Mouse (Mus musculus) large intestine, adult 2 months (tissue): Measurements from ENCODE around the gene 2610028H24Rik. TPM values are rescaled to one million over a fixed set of nuclear protein-coding genes. Genes with fewer than 3 reads are reported as not detected.

Source experiments
- DNase-seq: peaks from one replicate; pipeline ENCODE4 v3.0.0-alpha.2; 2012; ENCODE audit warnings: low read depth, low spot score
- WGBS: fragments of 180-500 bp; shearing (Covaris S2); methylation state at CpG from one replicate; pipeline ENCODE4 v1.1.7; 2018; 5-methylcytosine and 5-hydroxymethylcytosine counted together
- polyA plus RNA-seq: library from polyadenylated mRNA; depleted of rRNA; stranded (reverse); fragments of >200 nt; gene quantifications from 2 replicates; pipeline ENCODE4 v1.2.3, GENCODE M21; 2012; rRNA removed

2610028H24Rik gene
- polyA plus RNA-seq, 1 experiment, result not detected

DNA sequence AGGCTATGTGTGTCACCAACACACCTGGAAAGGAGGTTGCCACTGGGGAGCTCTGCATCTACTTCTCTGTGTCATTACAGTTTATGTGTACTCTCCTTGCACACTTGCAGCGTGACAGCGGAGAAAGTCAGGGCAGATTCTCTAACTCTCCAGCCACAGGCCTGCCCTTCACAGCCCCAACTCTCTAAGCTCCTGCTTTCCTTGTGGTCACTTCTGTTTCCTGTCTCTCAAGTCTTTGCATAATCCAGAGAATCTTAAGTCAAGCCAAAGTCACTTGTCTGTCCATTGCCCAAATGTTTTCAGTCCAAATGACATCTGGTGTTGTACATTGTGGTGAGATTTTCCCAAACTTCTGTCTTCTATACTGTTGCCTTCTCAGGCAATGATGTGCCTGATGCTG is 37.4 kb downstream of the 2610028H24Rik start:
- 96% methylated on average over 2 of the region's 2 CpGs for WGBS
- no peak for DNase-seq

DNA sequence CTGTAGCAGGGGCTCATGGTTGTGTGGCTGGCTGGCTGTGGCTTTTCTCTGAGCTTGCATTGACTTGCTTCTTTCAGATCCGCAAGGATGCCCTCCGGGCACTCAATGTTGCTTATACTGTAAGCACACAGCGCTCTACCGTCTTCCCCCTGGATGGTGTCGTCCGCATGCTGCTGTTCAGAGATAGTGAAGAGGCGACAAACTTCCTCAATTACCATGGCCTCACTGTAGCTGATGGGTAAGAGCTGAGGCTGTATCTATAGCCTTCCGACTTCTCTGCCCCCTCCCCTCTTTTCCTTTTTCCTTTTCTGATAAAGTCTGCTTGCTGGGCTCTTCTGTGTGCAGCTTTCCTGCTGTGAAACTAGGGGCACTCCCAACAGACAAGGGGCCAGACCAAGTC is 39.4 kb downstream of the 2610028H24Rik start:
- no peak for DNase-seq
- 94% methylated on average over 8 of the region's 8 CpGs for WGBS

DNA sequence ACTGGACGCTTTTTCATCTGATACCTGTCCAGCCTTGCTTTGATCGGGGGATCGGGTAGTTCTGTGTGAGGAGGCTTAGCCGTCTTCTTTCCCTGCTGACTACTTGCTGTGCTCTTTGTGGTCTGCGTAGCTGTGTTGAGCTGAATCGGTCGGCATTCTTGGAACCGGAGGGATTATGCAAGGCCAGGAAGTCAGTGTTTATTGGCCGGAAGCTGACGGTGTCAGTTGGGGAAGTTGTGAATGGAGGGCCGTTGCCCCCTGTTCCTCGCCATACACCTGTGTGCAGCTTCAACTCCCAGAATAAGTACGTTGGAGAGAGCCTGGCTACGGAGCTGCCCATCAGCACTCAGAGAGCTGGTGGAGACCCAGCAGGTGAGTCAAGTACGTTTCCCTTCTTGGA is 40.3 kb downstream of the 2610028H24Rik start:
- no peak for DNase-seq
- 87% methylated on average over 15 of the region's 15 CpGs for WGBS

DNA sequence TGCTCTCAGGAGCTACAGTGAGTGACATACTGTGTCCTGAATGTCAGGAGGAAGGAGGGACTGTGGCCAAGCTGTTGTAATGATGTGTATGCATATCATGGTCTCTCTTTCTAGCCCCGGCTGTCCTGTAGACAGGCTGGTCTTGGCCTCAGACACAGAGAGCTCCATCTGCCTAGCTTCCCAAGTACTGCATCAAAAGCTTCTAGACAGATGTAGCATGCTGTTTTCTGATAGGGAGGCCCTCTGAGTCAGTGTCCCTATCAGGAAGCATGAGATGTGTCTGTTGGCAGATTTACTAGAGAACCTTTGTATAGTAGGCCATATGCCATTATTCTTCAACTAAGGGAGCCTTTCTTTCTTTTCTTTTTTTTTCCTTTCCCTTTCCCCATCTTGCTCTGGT is 44.6 kb downstream of the 2610028H24Rik start:
- 78% methylated on average over 1 of the region's 1 CpGs for WGBS
- DNase-seq, result no peak

DNA sequence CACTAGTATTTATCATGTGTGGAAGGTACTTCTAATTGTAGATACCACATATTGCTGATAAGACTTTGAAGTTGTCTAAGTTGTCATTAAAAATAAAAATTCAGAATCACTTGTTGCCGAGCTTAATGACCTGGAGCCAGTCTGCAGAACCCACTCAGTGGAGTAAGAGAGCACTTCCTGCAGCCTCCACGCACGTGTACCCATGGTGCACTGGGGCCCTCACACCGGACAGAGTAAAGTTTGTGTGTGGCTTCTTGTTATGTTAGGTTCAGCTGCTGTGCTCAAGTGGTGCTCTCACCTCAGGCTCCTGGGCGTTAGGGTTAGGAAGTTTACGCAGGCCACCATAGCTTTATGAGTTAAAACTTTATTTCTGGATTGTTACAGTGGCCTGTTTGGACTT is 46.6 kb downstream of the 2610028H24Rik start:
- WGBS, result 89% methylated on average over 6 of the region's 6 CpGs
- no peak for DNase-seq

DNA sequence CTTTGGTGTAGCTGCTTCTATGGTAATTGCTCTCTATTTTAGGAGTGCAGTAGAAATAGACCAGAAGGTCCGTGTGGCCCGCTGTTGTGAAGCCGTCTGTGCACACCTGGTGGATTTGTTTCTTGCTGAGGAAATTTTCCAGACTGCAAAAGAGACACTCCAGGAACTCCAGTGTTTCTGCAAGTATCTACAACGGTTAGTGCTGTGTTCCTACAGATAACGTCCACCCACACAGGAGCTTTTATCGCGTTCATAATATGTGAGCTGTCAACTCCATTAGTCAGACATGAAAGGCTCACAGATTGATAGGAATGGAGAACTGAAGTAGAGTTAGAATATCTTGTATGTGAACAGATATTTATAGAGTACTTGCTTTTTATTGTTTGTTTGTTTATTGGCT is 47.5 kb downstream of the 2610028H24Rik start:
- no peak for DNase-seq
- WGBS, result 87% methylated on average over 7 of the region's 7 CpGs

DNA sequence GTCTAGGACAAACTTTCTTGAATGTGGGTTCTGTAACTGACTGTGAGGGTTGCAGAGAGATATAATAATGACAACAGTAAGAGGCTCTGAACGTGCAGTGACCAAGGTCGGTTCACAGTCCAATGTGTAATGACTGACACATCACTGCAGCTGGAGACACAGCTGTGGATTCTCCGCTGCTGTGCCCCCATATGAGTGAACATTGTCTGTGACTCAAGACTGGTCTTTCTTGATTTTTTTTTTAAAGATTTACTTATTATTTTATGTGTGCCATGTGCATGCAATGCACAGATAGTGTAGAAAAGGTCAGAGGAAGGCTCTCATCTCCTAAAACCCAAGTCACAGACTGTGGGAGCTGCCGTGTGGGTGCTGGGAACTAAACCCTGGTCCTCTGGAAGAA is 48.6 kb downstream of the 2610028H24Rik start:
- 88% methylated on average over 4 of the region's 4 CpGs for WGBS
- DNase-seq, result no peak

DNA sequence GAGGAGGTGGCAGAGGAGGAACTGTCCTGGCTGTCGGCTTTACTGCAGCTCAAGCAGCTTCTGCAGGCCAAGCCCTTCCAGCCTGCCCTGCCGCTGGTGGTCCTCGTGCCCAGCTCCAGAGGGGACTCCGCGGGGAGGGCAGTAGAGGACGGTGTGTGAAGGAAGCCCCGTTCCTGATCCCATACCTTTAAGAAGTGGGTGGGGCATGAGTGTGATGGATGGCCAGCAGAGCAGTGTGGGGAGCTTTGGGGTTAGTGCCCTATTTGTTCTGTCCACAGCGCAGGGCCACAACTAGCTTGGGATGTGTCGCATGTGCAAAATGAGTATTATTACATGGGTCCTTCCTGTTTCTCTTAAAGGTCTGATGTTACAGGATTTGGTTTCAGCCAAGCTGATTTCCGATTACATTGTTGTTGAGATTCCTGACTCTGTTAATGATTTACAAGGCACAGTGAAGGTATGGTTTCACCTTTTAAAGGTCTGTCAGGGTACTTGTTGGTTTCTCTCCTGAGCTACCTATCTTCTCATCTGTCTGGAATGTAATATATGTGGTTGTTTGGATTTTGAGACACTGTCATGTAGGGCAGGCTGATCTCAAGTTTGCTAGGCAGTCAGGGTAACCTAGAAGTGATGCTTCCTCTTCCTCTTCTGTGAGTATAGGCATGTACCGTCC is 55.5 kb downstream of the 2610028H24Rik start:
- WGBS, result 51% methylated on average over 11 of the region's 11 CpGs
- DNase-seq, result no peak

DNA sequence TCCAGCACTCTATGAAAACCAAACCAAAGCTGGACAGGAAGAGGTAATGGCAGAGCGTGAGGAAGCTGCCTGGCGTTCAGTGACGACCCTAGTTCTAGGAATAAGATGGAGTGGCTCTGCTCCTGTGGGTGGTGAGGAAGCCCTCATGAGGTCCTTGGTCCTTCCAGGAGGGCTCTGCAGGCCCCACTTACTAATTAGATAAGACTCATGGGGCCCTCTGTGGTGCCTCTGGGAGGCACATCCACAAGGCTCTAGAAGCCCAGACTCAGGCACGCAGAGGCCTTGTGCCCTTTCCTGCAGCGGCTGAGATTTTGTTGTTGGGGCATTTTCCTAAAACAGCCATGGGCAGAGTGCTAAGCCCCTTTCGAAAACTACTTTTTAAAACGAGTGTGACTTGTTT is 57.0 kb downstream of the 2610028H24Rik start:
- DNase-seq, result no peak
- WGBS, result 91% methylated on average over 7 of the region's 7 CpGs

Other genes starting within 250 kb of the 2610028H24Rik start
- gene Prmt2, start 211.2 kb upstream of the 2610028H24Rik start, polyA plus RNA-seq, result 21.8 and 26.0 TPM in 2 replicates
- gene S100b, start 195.2 kb upstream of the 2610028H24Rik start, polyA plus RNA-seq, result 1.6 and 2.2 TPM in 2 replicates
- gene Dip2a, start 103.8 kb upstream of the 2610028H24Rik start, polyA plus RNA-seq, result 11.3 and 17.2 TPM in 2 replicates
- gene AC141477.1, start 8.6 kb upstream of the 2610028H24Rik start, polyA plus RNA-seq, result not detected in 2 replicates
- 13.1 and 17.0 TPM in 2 replicates for gene Pcnt, start 6.3 kb upstream of the 2610028H24Rik start, polyA plus RNA-seq
- 15.8 and 16.9 TPM in 2 replicates for gene Mcm3ap, start 19.8 kb downstream of the 2610028H24Rik start, polyA plus RNA-seq
- 1.9 and 2.6 TPM in 2 replicates for gene Ybey, start 20.0 kb downstream of the 2610028H24Rik start, polyA plus RNA-seq
- 17.4 and 20.4 TPM in 2 replicates for gene Lss, start 82.5 kb downstream of the 2610028H24Rik start, polyA plus RNA-seq
- gene Spatc1l, start 113.2 kb downstream of the 2610028H24Rik start, polyA plus RNA-seq, result 0.26 TPM in 1 of 2 replicates, not detected in the other
- not detected in 2 replicates for gene Ftcd, start 126.6 kb downstream of the 2610028H24Rik start, polyA plus RNA-seq
- 69.1 and 98.4 TPM in 2 replicates for gene Col6a2, start 174.5 kb downstream of the 2610028H24Rik start, polyA plus RNA-seq